Mouse (Mus musculus): ENCODE results near the gene Naa35. TPM values are rescaled to one million over a fixed set of nuclear protein-coding genes. Genes with fewer than 3 reads are reported as not detected.
A peak's percentile ranks its signal among the peaks of the same experiment; 100 is the strongest.

The Naa35 gene
- 35.1 TPM for polyA plus RNA-seq (2012; fragmentation: generic; extraction: Trizol)
- long read RNA-seq, experiment 1, transcript Naa35-201 (23 exons, 3,793 nt), result major isoform, 19 of 41 reads
- long read RNA-seq, experiment 1, partial matches to known transcripts, result 15 of 41 reads
- long read RNA-seq, experiment 1, other reads (novel, unspliced or antisense), result 7 of 41 reads
- long read RNA-seq, experiment 2, transcript Naa35-201 (23 exons, 3,793 nt), result major isoform, 92 of 172 reads
- long read RNA-seq, experiment 2, partial matches to known transcripts, result 40 of 172 reads
- long read RNA-seq, experiment 2, other reads (novel, unspliced or antisense), result 40 of 172 reads

- H3K27me3 ChIP-seq (ENCODE audit: control insufficient read depth, insufficient read depth, insufficient read length), result no peaks in the 10 kb centered on the region
- H3K4me3 ChIP-seq (ENCODE audit: insufficient read depth, poor library complexity, severe bottlenecking), result peak within 1 kb of the TSS; percentile 78
- peak within 1 kb of the TSS; percentile 96 for H3ac ChIP-seq (ENCODE audit: control insufficient read depth, insufficient read length, low read depth)
- H3K79me2 ChIP-seq (ENCODE audit: control insufficient read depth, insufficient read depth), result peaks cover 48% of the 10 kb centered on the region
- TF ChIP-seq FOSL1 (IDR thresholded peaks at IDR 0.05; ENCODE audit: insufficient read depth, low read length, poor library complexity, severe bottlenecking) (no peak), MAX (IDR thresholded peaks at IDR 0.05) (no peak), USF1 (IDR thresholded peaks at IDR 0.05; ENCODE audit: low read depth) (no peak), CTCF (IDR thresholded peaks at IDR 0.05; ENCODE audit: control insufficient read depth, insufficient read depth, insufficient read length) (no peak), MYOG (IDR thresholded peaks at IDR 0.05; ENCODE audit: control insufficient read depth, extremely low read depth, insufficient read length) (no peak), CEBPB (IDR thresholded peaks at IDR 0.05; ENCODE audit: low read depth) (no peak), MYOD1 (IDR thresholded peaks at IDR 0.05; ENCODE audit: control insufficient read depth, insufficient read length, low read depth) (no peak)
- peaks cover 10% of the 10 kb centered on the region for H3K36me3 ChIP-seq (ENCODE audit: control insufficient read depth, insufficient read depth)
- H3K79me3 ChIP-seq (ENCODE audit: low read depth), result peaks cover 27% of the 10 kb centered on the region
Observed at GRCm38 (mm10) chr13:59584947-59585647, at the start of gene Naa35, which contains the start of gene Agtpbp1. Gene Naa35, plus strand, starts transcription at chr13:59585259. Gene Agtpbp1, minus strand, starts transcription at chr13:59585227.

- Histone ChIP-seq H3K4me3 (ENCODE audit: insufficient read depth, poor library complexity, severe bottlenecking) (no peak overlapping the region), H3K36me3 (ENCODE audit: control insufficient read depth, insufficient read depth) (no peaks in the 10 kb centered on the region)
- no peak for TF ChIP-seq CEBPB (IDR thresholded peaks at IDR 0.05; ENCODE audit: low read depth)
- TF ChIP-seq CTCF (IDR thresholded peaks at IDR 0.05; ENCODE audit: control insufficient read depth, insufficient read depth, insufficient read length), result no peak
- no peak for TF ChIP-seq USF1 (IDR thresholded peaks at IDR 0.05; ENCODE audit: low read depth)
- no peak for TF ChIP-seq MAX (IDR thresholded peaks at IDR 0.05)
- TF ChIP-seq FOSL1 (IDR thresholded peaks at IDR 0.05; ENCODE audit: insufficient read depth, low read length, poor library complexity, severe bottlenecking), result no peak
- TF ChIP-seq MYOG (IDR thresholded peaks at IDR 0.05; ENCODE audit: control insufficient read depth, extremely low read depth, insufficient read length), result no peak
- no peak for TF ChIP-seq MYOD1 (IDR thresholded peaks at IDR 0.05; ENCODE audit: control insufficient read depth, insufficient read length, low read depth)
Observed at GRCm38 (mm10) chr13:59535746-59536145, 49.3 kb upstream of the Naa35 start.

GRCm38 (mm10) chr13:59536631-59537030, 48.4 kb upstream of the Naa35 start:
- Histone ChIP-seq H3K27me3 (ENCODE audit: control insufficient read depth, insufficient read depth, insufficient read length) (no peaks in the 10 kb centered on the region), H3ac (ENCODE audit: control insufficient read depth, insufficient read length, low read depth) (no peak overlapping the region), H3K79me3 (ENCODE audit: low read depth) (peaks cover 11% of the 10 kb centered on the region), H3K79me2 (ENCODE audit: control insufficient read depth, insufficient read depth) (peaks cover 20% of the 10 kb centered on the region), H3K36me3 (ENCODE audit: control insufficient read depth, insufficient read depth) (no peaks in the 10 kb centered on the region), H3K4me3 (ENCODE audit: insufficient read depth, poor library complexity, severe bottlenecking) (no peak overlapping the region)
- TF ChIP-seq MYOG (IDR thresholded peaks at IDR 0.05; ENCODE audit: control insufficient read depth, extremely low read depth, insufficient read length) (no peak), CEBPB (IDR thresholded peaks at IDR 0.05; ENCODE audit: low read depth) (no peak), MYOD1 (IDR thresholded peaks at IDR 0.05; ENCODE audit: control insufficient read depth, insufficient read length, low read depth) (no peak), MAX (IDR thresholded peaks at IDR 0.05) (no peak), CTCF (IDR thresholded peaks at IDR 0.05; ENCODE audit: control insufficient read depth, insufficient read depth, insufficient read length) (no peak), FOSL1 (IDR thresholded peaks at IDR 0.05; ENCODE audit: insufficient read depth, low read length, poor library complexity, severe bottlenecking) (no peak), USF1 (IDR thresholded peaks at IDR 0.05; ENCODE audit: low read depth) (no peak)

More at GRCm38 (mm10) chr13:59535746-59536145, 49.3 kb upstream of the Naa35 start:
- H3K27me3 ChIP-seq (ENCODE audit: control insufficient read depth, insufficient read depth, insufficient read length), result no peaks in the 10 kb centered on the region
- peaks cover 10% of the 10 kb centered on the region for H3K79me3 ChIP-seq (ENCODE audit: low read depth)
- H3K79me2 ChIP-seq (ENCODE audit: control insufficient read depth, insufficient read depth), result peaks cover 12% of the 10 kb centered on the region
- no peak overlapping the region for H3ac ChIP-seq (ENCODE audit: control insufficient read depth, insufficient read length, low read depth)

- Histone ChIP-seq H3K36me3 (ENCODE audit: control insufficient read depth, insufficient read depth) (no peaks in the 10 kb centered on the region), H3K79me2 (ENCODE audit: control insufficient read depth, insufficient read depth) (peaks cover 39% of the 10 kb centered on the region), H3K27me3 (ENCODE audit: control insufficient read depth, insufficient read depth, insufficient read length) (no peaks in the 10 kb centered on the region), H3K4me3 (ENCODE audit: insufficient read depth, poor library complexity, severe bottlenecking) (no peak overlapping the region), H3K79me3 (ENCODE audit: low read depth) (peaks cover 17% of the 10 kb centered on the region), H3ac (ENCODE audit: control insufficient read depth, insufficient read length, low read depth) (no peak overlapping the region)
- TF ChIP-seq CEBPB (IDR thresholded peaks at IDR 0.05; ENCODE audit: low read depth) (no peak), CTCF (IDR thresholded peaks at IDR 0.05; ENCODE audit: control insufficient read depth, insufficient read depth, insufficient read length) (no peak), MYOG (IDR thresholded peaks at IDR 0.05; ENCODE audit: control insufficient read depth, extremely low read depth, insufficient read length) (no peak), MAX (IDR thresholded peaks at IDR 0.05) (no peak), USF1 (IDR thresholded peaks at IDR 0.05; ENCODE audit: low read depth) (no peak), FOSL1 (IDR thresholded peaks at IDR 0.05; ENCODE audit: insufficient read depth, low read length, poor library complexity, severe bottlenecking) (no peak), MYOD1 (IDR thresholded peaks at IDR 0.05; ENCODE audit: control insufficient read depth, insufficient read length, low read depth) (no peak)
Observed at GRCm38 (mm10) chr13:59538661-59539060, 46.4 kb upstream of the Naa35 start.

- H3K27me3 ChIP-seq (ENCODE audit: control insufficient read depth, insufficient read depth, insufficient read length), result no peaks in the 10 kb centered on the region
- H3K79me3 ChIP-seq (ENCODE audit: low read depth), result peaks cover 21% of the 10 kb centered on the region
- no peak overlapping the region for H3ac ChIP-seq (ENCODE audit: control insufficient read depth, insufficient read length, low read depth)
- no peaks in the 10 kb centered on the region for H3K36me3 ChIP-seq (ENCODE audit: control insufficient read depth, insufficient read depth)
- peaks cover 53% of the 10 kb centered on the region for H3K79me2 ChIP-seq (ENCODE audit: control insufficient read depth, insufficient read depth)
- no peak for TF ChIP-seq USF1 (IDR thresholded peaks at IDR 0.05; ENCODE audit: low read depth)
- TF ChIP-seq CEBPB (IDR thresholded peaks at IDR 0.05; ENCODE audit: low read depth), result no peak
- TF ChIP-seq CTCF (IDR thresholded peaks at IDR 0.05; ENCODE audit: control insufficient read depth, insufficient read depth, insufficient read length), result no peak
- TF ChIP-seq MYOD1 (IDR thresholded peaks at IDR 0.05; ENCODE audit: control insufficient read depth, insufficient read length, low read depth), result no peak
- TF ChIP-seq MYOG (IDR thresholded peaks at IDR 0.05; ENCODE audit: control insufficient read depth, extremely low read depth, insufficient read length), result no peak
- TF ChIP-seq MAX (IDR thresholded peaks at IDR 0.05), result no peak
- no peak for TF ChIP-seq FOSL1 (IDR thresholded peaks at IDR 0.05; ENCODE audit: insufficient read depth, low read length, poor library complexity, severe bottlenecking)
- no peak overlapping the region for H3K4me3 ChIP-seq (ENCODE audit: insufficient read depth, poor library complexity, severe bottlenecking)
Observed at GRCm38 (mm10) chr13:59540030-59540429, 45.0 kb upstream of the Naa35 start.
